Mouse (Mus musculus) megakaryocyte-erythroid progenitor cell, adult 5-6 weeks (primary cell): ENCODE data around the gene Ackr4. TPM values are rescaled to one million over a fixed set of nuclear protein-coding genes. Genes with fewer than 3 reads are reported as not detected.

Experiments
- ATAC-seq: replicated peaks from 2 replicates; pipeline ENCODE4 v1.8.0; 2016; ENCODE audit warnings: mild to moderate bottlenecking, inconsistent platforms; ENCODE audit not compliant: severe bottlenecking, poor library complexity, low FRiP score, low TSS enrichment
- total RNA-seq, 2 experiments: library from RNA; stranded (forward) in 1 of 2; stranded (reverse) in 1 of 2; fragments of 200-1000, 215-1000 nt in 1 of 2; fragments of >200 nt in 1 of 2; fragmentation: Nextera tagmentation in 1 of 2; gene quantifications; 2 replicates each; pipeline ENCODE4 v1.2.3; 2014 to 2017

The Ackr4 gene
- total RNA-seq, 2 experiments from 2014 or later: 0.09 TPM; not detected in 1

- ATAC-seq: no peak
Observed at GRCm38 (mm10) chr9:104108571-104109143, 18.1 kb downstream of the Ackr4 start.

DNA sequence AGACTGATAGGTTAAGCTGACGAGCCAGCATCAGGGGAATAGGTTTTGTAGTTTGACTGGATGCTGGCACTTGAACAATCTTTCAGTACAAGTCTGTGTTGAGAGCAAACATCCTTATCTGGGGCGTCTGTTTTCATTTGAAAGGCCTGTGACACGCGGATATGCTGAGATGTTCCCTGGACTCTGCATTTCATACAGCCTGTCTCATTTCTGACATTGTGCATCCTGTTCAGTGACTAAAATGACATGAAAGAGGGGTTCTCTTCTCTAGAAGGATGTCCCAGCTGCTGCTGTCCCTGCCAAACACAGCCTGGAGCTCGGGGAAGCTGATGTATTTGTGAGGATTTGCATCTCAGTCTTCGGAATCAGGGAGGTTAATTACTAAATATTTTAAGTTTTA lies 19.3 kb downstream of the Ackr4 start:
- ATAC-seq: no peak

DNA sequence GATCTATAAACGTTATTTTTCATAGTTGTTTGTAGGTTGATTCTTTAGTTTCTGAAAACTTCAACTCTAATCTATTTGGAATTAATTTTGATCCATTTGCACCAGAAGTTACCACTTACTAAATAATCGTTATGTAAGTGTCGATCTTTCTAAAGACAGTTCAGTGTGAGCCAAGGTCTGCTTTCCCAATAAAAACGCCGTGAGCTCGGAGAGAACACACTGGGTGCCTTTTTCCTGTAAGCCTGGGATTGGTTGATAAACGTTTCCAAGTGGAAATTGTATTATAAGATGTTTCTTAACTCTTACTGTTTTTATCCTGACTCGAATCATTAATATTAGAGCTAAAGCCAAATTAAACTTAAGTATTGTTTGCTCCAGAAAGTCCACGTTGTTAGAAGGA lies 19.8 kb downstream of the Ackr4 start:
- no peak for ATAC-seq

DNA sequence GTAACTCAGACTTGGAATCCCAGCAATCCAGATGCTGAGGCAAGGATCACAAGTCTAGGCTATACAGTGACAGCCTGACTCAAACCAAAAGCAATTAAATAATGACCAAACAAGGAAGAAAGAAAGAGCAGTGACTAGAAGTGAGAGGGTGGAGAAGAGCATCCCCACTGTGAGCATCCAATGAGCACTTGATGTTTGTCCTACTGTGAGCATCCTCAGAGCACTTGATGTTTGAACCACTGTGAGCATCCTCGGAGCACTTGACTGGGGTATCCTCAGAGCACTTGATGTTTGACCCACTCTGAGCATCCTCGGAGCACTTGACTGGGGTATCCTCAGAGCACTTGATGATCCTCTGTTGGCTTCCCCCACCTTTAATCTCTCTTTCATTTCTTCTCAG lies 21.7 kb downstream of the Ackr4 start:
- ATAC-seq: no peak

- ATAC-seq: no peak
Observed at GRCm38 (mm10) chr9:104102901-104103300, 23.8 kb downstream of the Ackr4 start.

DNA sequence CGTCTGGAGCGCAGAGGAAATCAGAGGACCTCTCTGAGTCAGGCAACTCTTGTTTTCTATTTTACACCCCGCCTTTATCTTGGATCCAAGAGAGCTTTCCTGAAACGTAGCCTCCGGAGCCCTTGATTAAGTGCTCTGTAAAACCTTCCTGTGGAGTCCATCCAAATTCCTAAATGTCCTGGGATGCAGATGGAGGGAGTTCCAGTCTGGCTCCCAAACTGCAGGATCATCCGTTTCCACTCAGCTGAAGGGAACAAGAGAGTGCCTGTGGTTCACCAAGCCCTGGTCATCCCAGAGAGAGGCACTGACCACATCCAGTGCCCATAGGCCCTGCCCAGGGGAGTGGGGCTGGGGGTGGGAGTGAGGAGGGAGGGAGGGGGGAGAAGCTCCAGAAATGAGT lies 24.4 kb downstream of the Ackr4 start:
- ATAC-seq: no peak

- ATAC-seq: no peak
Observed at GRCm38 (mm10) chr9:104101458-104101857, 25.3 kb downstream of the Ackr4 start.

GRCm38 (mm10) chr9:104100822-104101221 lies 25.9 kb downstream of the Ackr4 start:
- no peak for ATAC-seq

DNA sequence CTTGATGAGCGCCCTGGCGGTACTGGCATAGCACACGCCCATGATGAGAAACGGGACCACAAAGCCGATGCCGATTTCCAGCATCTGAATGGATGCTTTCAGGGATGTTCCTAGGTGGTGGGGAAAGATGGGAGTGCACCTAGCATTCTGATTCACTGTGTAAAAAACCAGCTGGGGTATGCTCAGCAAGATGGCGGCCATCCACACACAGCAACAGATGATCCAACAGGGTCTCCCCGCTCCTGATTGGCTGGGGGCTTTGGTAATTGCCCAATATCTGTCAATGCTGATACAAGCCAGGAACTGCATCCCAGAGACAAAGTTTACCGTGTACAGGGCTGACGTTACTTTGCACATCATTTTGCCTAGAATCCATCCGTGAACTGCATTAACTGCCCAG lies 27.7 kb downstream of the Ackr4 start:
- no peak for ATAC-seq

DNA sequence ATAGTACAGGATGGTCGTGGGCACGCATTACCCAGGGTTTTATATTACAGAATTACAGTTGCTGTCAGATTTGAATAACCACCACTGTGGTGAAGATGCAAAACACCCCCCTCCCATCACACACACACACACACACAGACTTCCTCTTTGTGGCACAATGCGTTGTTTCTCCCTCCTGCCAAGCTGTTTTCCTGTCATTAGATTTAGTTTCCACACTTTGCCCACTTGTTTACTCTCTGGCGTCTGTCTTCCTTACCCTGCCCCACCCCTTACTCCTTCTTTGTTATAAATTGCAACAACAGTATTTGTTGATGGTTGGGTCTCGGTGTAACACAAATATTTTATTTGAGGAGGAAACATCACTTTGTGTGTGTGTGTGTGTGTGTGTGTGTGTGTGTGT lies 28.5 kb downstream of the Ackr4 start:
- 0 out of 2 replicates have a peak, but pooled peaks have one; percentile 34 for ATAC-seq

GRCm38 (mm10) chr9:104092945-104093344 lies 33.8 kb downstream of the Ackr4 start:
- ATAC-seq: no peak

- ATAC-seq: no peak
Observed at GRCm38 (mm10) chr9:104088555-104088954, 38.2 kb downstream of the Ackr4 start.

GRCm38 (mm10) chr9:104085730-104086429 lies 40.9 kb downstream of the Ackr4 start:
- no peak for ATAC-seq

DNA sequence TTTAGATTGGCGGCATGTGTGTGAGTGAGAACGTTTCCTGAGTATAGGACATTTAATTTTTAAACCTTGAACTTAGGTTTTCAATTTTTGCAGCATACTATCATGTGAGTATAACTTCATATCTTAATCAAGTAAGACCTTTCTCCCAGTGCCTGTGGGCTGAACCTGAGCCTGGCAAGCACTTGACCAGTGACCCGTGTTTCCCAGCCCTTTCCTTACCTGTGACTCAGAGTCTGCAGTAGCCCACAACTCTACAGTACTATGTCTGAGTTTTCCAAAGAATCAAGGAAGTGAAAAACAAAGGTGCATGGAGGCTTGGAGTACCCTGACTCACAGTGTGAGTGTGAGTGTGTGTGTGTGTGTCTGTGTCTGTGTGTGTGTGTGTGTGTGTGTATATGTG lies 46.7 kb downstream of the Ackr4 start:
- no peak for ATAC-seq

GRCm38 (mm10) chr9:104079379-104079778 lies 47.4 kb downstream of the Ackr4 start:
- ATAC-seq: peak; percentile 97

- no peak for ATAC-seq
Observed at GRCm38 (mm10) chr9:104078780-104079179, 48.0 kb downstream of the Ackr4 start.

- peak; percentile 75 for ATAC-seq
Observed at GRCm38 (mm10) chr9:104075808-104076207, 50.9 kb downstream of the Ackr4 start.

GRCm38 (mm10) chr9:104070863-104071604 lies 55.7 kb downstream of the Ackr4 start:
- no peak for ATAC-seq

DNA sequence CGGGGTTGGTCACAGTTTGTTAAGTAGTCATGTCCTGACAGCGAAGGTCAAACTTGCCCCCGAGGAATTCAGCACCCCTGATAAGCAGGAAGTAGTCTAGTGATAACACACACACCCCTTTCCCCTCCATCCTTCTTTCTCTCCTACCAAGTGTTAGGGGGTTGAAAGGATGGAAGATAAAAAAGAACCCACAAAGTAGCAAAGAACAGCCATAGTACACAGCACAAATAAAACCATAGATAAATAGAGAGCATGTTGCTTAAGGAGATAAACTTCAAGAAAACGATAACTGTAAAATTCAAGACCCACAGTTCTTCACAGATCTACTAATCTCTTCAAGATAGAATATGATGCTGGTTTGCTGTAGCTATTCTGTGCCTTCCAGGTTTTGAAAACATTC lies 56.5 kb downstream of the Ackr4 start:
- ATAC-seq: peak; percentile 57; the same call in 1 of the 2 replicates

- no peak for ATAC-seq
Observed at GRCm38 (mm10) chr9:104064571-104064970, 62.2 kb downstream of the Ackr4 start.
